Mouse (Mus musculus): Measurements from ENCODE around the gene Ncan.

- peak; percentile 47; the same call in 1 of the 2 replicates for TF ChIP-seq POLR2A (IDR thresholded peaks at IDR 0.05; ENCODE audit: low read depth, low read length)
- no peak for TF ChIP-seq CTCF (IDR thresholded peaks at IDR 0.05; ENCODE audit: extremely low read depth, insufficient read depth, insufficient read length, insufficient replicate concordance)
Observed at GRCm38 (mm10) chr8:70139026-70139857, 18.6 kb upstream of the Ncan start, which contains the start of the genes Rfxank, Borcs8 and Mef2b.
